Mouse (Mus musculus) splenic B cell, adult 2 months (primary cell): ENCODE results near the gene Olfr799.

Experiments used
- DNase-seq: peaks from one replicate; pipeline ENCODE4 v3.0.0-alpha.2; 2011; ENCODE audit warnings: low read depth, low spot score
- H3K27me3 ChIP-seq: 2 replicates; pipeline ENCODE4 v1.6.1; 2012; ENCODE audit warnings: mild to moderate bottlenecking, low read length, moderate library complexity, mixed read lengths; ENCODE audit not compliant: control insufficient read depth, poor library complexity, insufficient read depth, severe bottlenecking
- H3K36me3 ChIP-seq: 2 replicates; pipeline ENCODE4 v1.6.1; 2012; ENCODE audit warnings: mild to moderate bottlenecking, low read length, moderate library complexity, mixed read lengths; ENCODE audit not compliant: control insufficient read depth, poor library complexity, insufficient read depth, severe bottlenecking

The Olfr799 gene

GRCm38 (mm10) chr10:129637184-129637583 is at the start of gene Olfr799:
Gene Olfr799, plus strand, starts transcription at chr10:129637484.
- Histone ChIP-seq H3K36me3 (no peaks in the 10 kb centered on the region), H3K27me3 (no peaks in the 10 kb centered on the region)
- DNase-seq = no peak

- H3K36me3 ChIP-seq = no peaks in the 10 kb centered on the region
- H3K27me3 ChIP-seq = no peaks in the 10 kb centered on the region
- no peak for DNase-seq
These were observed 24.8 kb upstream of the Olfr799 start, which contains the start of gene Olfr796 for GRCm38 (mm10) chr10:129612470-129612869. Gene Olfr796, minus strand, starts transcription at chr10:129612570.

- no peaks in the 10 kb centered on the region for H3K27me3 ChIP-seq
These were observed 15.6 kb upstream of the Olfr799 start for GRCm38 (mm10) chr10:129621724-129622123.

GRCm38 (mm10) chr10:129623251-129623650 is 14.0 kb upstream of the Olfr799 start:
- H3K36me3 ChIP-seq = no peaks in the 10 kb centered on the region
- no peaks in the 10 kb centered on the region for H3K27me3 ChIP-seq
- DNase-seq = no peak

More at GRCm38 (mm10) chr10:129621724-129622123, 15.6 kb upstream of the Olfr799 start:
- H3K36me3 ChIP-seq = no peaks in the 10 kb centered on the region
- no peak for DNase-seq

- DNase-seq = no peak
- Histone ChIP-seq H3K27me3 (no peaks in the 10 kb centered on the region), H3K36me3 (no peaks in the 10 kb centered on the region)
These were observed 9.4 kb upstream of the Olfr799 start, which contains the start of gene Olfr798 for GRCm38 (mm10) chr10:129627834-129628233. Gene Olfr798, minus strand, starts transcription at chr10:129627934.

- no peaks in the 10 kb centered on the region for H3K27me3 ChIP-seq
These were observed 14.5 kb downstream of the Olfr799 start for GRCm38 (mm10) chr10:129651763-129652162.

GRCm38 (mm10) chr10:129657394-129657793 is 20.1 kb downstream of the Olfr799 start, which contains the start of gene Olfr800:
Gene Olfr800, plus strand, starts transcription at chr10:129657694.
- Histone ChIP-seq H3K36me3 (no peaks in the 10 kb centered on the region), H3K27me3 (no peaks in the 10 kb centered on the region)
- DNase-seq = no peak

More at GRCm38 (mm10) chr10:129651763-129652162, 14.5 kb downstream of the Olfr799 start:
- no peaks in the 10 kb centered on the region for H3K36me3 ChIP-seq
- DNase-seq = no peak

- no peak for DNase-seq
- Histone ChIP-seq H3K36me3 (no peaks in the 10 kb centered on the region), H3K27me3 (no peaks in the 10 kb centered on the region)
These were observed 36.5 kb downstream of the Olfr799 start, which contains the start of gene Olfr801 for GRCm38 (mm10) chr10:129673765-129674164. Gene Olfr801, minus strand, starts transcription at chr10:129673865.

- H3K27me3 ChIP-seq = no peaks in the 10 kb centered on the region
- no peak for DNase-seq
- H3K36me3 ChIP-seq = no peaks in the 10 kb centered on the region
These were observed 50.8 kb downstream of the Olfr799 start, which contains the start of gene Olfr802 for GRCm38 (mm10) chr10:129688069-129688468. Gene Olfr802, minus strand, starts transcription at chr10:129688169.

GRCm38 (mm10) chr10:129694186-129694585 is 56.9 kb downstream of the Olfr799 start, which contains the start of gene Olfr803:
Gene Olfr803, minus strand, starts transcription at chr10:129694286.
- no peak for DNase-seq
- H3K27me3 ChIP-seq = no peaks in the 10 kb centered on the region
- H3K36me3 ChIP-seq = no peaks in the 10 kb centered on the region
